Comparison of ENCODE assay signal across 20 mouse cellular contexts in genomic region chr15:97854059-97854458, GRCm38 (mm10). TPM values are rescaled to one million over a fixed set of nuclear protein-coding genes. Genes with fewer than 3 reads are reported as not detected.
DNase-seq lines count a peak whose midpoint lies in the region; ATAC-seq and TF ChIP-seq lines count a peak whose summit lies in the region.
"Had no signal": no experiment of that assay in that cellular context is flagged by ENCODE, and none has a peak within 500 bp of the region (broad histone marks: within the 10 kb centered on the region; RNA-seq: fewer than 3 reads in every experiment).

No protein-coding gene starts in this region.

- H3K4me3 ChIP-seq in kidney, adult 2 months (ENCODE audit: insufficient read depth, low read depth, low read length): no peak overlapping the region
- no peak overlapping the region for H3K4me3 ChIP-seq in lung, embryonic 14.5 days (ENCODE audit: low read depth, low read length)
- no peak overlapping the region for H3K4me3 ChIP-seq in lung, adult 2 months (replicated peaks; ENCODE audit: extremely low read depth, low read depth, low read length)
- H3K4me3 ChIP-seq: forebrain, embryonic 13.5 days; heart, embryonic 13.5 days had no signal

- no peak for ATAC-seq in lung, embryonic 14.5 days (ENCODE audit: insufficient read depth)
- ATAC-seq in megakaryocyte progenitor cell, adult 5-6 weeks (replicated peaks; ENCODE audit: poor library complexity): no peak
- ATAC-seq: forebrain, embryonic 13.5 days had no signal

- no peaks in the 10 kb centered on the region for H3K36me3 ChIP-seq in kidney, adult 2 months (ENCODE audit: control insufficient read depth, insufficient read depth, low read length)
- H3K36me3 ChIP-seq in lung, embryonic 14.5 days (ENCODE audit: insufficient read depth): no peaks in the 10 kb centered on the region
- H3K36me3 ChIP-seq: heart, embryonic 13.5 days had no signal

- no peak for TF ChIP-seq POLR2A in kidney, adult 2 months (IDR thresholded peaks at IDR 0.05; ENCODE audit: low read depth, low read length)
- TF ChIP-seq POLR2A in lung, adult 2 months (IDR thresholded peaks at IDR 0.05; ENCODE audit: borderline replicate concordance, extremely low read depth, low read depth, low read length): no peak

- no peaks in the 10 kb centered on the region for H3K27me3 ChIP-seq in kidney, adult 2 months (replicated peaks; ENCODE audit: control insufficient read depth, insufficient read depth, low read length)
- H3K27me3 ChIP-seq in lung, embryonic 14.5 days (ENCODE audit: insufficient read depth, low read length): no peaks in the 10 kb centered on the region
- H3K27me3 ChIP-seq: forebrain, embryonic 13.5 days had no signal

- no peak overlapping the region for H3K27ac ChIP-seq in kidney, adult 2 months (ENCODE audit: insufficient read depth, low read depth, low read length)
- no peak overlapping the region for H3K27ac ChIP-seq in lung, embryonic 14.5 days (ENCODE audit: low read depth)
- H3K27ac ChIP-seq: forebrain, embryonic 13.5 days; heart, embryonic 13.5 days; hindbrain, embryonic 14.5 days had no signal

- no peak for TF ChIP-seq CTCF in kidney, adult 2 months (conservative IDR thresholded peaks at IDR 0.05; ENCODE audit: insufficient read depth, insufficient read length, low read depth, low read length)
- TF ChIP-seq CTCF in lung, embryonic 14.5 days (IDR thresholded peaks at IDR 0.05; ENCODE audit: low read depth): peak; percentile 9; the same call in 1 of the 2 replicates
- no peak for TF ChIP-seq CTCF in lung, adult 2 months (IDR thresholded peaks at IDR 0.05; ENCODE audit: insufficient read depth, low read length)

- H3K4me2 ChIP-seq in lung, embryonic 14.5 days: no peak overlapping the region
- H3K4me2 ChIP-seq: forebrain, embryonic 13.5 days; heart, embryonic 13.5 days; hindbrain, embryonic 14.5 days; liver, embryonic 11.5 days; midbrain, embryonic 11.5 days had no signal

- DNase-seq in kidney, adult 9 months: peak; percentile 49
- DNase-seq in kidney, adult 2 months: no peak
- peak; percentile 39 for DNase-seq in lung, embryonic 14.5 days
- DNase-seq in lung, adult 2 months: no peak
- DNase-seq in 3T3-L1 (ENCODE audit: low read depth, low spot score) (peak; percentile 7), 416B (ENCODE audit: low read depth) (peak; percentile 37)
- DNase-seq: adrenal gland, postnatal 14 days; cerebellum, adult 8-10 months; cerebellum, postnatal 36 days; gastrocnemius, postnatal 10 days; heart, adult 18-20 months; right cerebral cortex, postnatal 25 days; spleen, adult 18-20 months had no signal

- no peak overlapping the region for H3K9ac ChIP-seq in lung, embryonic 14.5 days
- H3K9ac ChIP-seq: forebrain, embryonic 13.5 days; heart, embryonic 13.5 days; hindbrain, embryonic 14.5 days had no signal

- H3K4me1 ChIP-seq in kidney, adult 2 months (ENCODE audit: control insufficient read depth, insufficient read depth, low read length): no peaks in the 10 kb centered on the region
- H3K4me1 ChIP-seq in lung, embryonic 14.5 days (ENCODE audit: insufficient read depth): no peaks in the 10 kb centered on the region
- H3K4me1 ChIP-seq in lung, adult 2 months (ENCODE audit: control insufficient read depth, insufficient read depth, low read length): no peaks in the 10 kb centered on the region

- no peaks in the 10 kb centered on the region for H3K9me3 ChIP-seq in lung, embryonic 14.5 days (ENCODE audit: low read depth, low read length)
- H3K9me3 ChIP-seq: forebrain, embryonic 13.5 days; heart, embryonic 13.5 days had no signal

- 43% methylated on average over 8 of the region's 8 CpGs for WGBS in kidney, adult 2 months
- 29% methylated on average over 8 of the region's 8 CpGs for WGBS in lung, embryonic 14.5 days
- 39% methylated on average over 8 of the region's 8 CpGs for WGBS in lung, adult 2 months

RNA-seq across cellular contexts. Expression of gene Hdac7, which starts 9.8 kb away (rescaled TPM):
- 41.6 and 45.4 TPM in 2 replicates for polyA plus RNA-seq in kidney, adult 2 months (2012; rRNA removed)
- 43.8 and 51.2 TPM in 2 replicates for polyA plus RNA-seq in lung, embryonic 14.5 days (2014; fragmentation: Nextera tagmentation; extraction: Ambion mirVana)
- polyA plus RNA-seq in lung, adult 2 months (2012; rRNA removed): 254 and 294 TPM in 2 replicates
- 22.1 and 29.2 TPM in 2 replicates for total RNA-seq in megakaryocyte progenitor cell, adult 5-6 weeks (2015)
- 12.6 and 14.0 TPM in 2 replicates for total RNA-seq in megakaryocyte progenitor cell, adult 5-6 weeks (2017)

RNA-seq across cellular contexts. Expression of gene Vdr, which starts 56.4 kb away (rescaled TPM):
- 96.6 and 114 TPM in 2 replicates for polyA plus RNA-seq in kidney, adult 2 months (2012; rRNA removed)
- polyA plus RNA-seq in lung, embryonic 14.5 days (2014; fragmentation: Nextera tagmentation; extraction: Ambion mirVana): 0.38 and 0.61 TPM in 2 replicates
- polyA plus RNA-seq in lung, adult 2 months (2012; rRNA removed): 4.0 and 6.3 TPM in 2 replicates
- 5.3 and 7.9 TPM in 2 replicates for total RNA-seq in megakaryocyte progenitor cell, adult 5-6 weeks (2015)
- 1.7 and 1.9 TPM in 2 replicates for total RNA-seq in megakaryocyte progenitor cell, adult 5-6 weeks (2017)
- total RNA-seq: monocyte, adult 5-6 weeks had no signal
- polyA plus RNA-seq: forebrain, embryonic 13.5 days had no signal

Comparison
In these comparisons a context has a peak if more than half of its experiments do, and no peak if none do; other contexts are left out.
1. DNase-seq: peak in kidney, adult 9 months (single experiment), lung, embryonic 14.5 days (single experiment), 3T3-L1 (single experiment) and 416B (single experiment); none in kidney, adult 2 months (single experiment) and lung, adult 2 months (single experiment).
2. RNA of gene Vdr, which starts 56.4 kb away (polyA plus RNA-seq): 96.6 to 114 TPM in kidney, adult 2 months; 4.0 to 6.3 TPM in lung, adult 2 months and 0.38 to 0.61 TPM in lung, embryonic 14.5 days; every median in the first group is over 10 times any median in the second.